Mouse (Mus musculus) heart, postnatal 0 days (tissue): ENCODE data around the gene Nckap5.

Experiments
- CTCF ChIP-seq: IDR thresholded peaks from 2 replicates; pipeline ENCODE4 v1.5.1; 2016; ENCODE audit warnings: antibody characterized with exemption, control low read depth, low read depth
- EP300 ChIP-seq: IDR thresholded peaks from 2 replicates; pipeline ENCODE4 v1.6.1; 2016; ENCODE audit warnings: antibody characterized with exemption, low read depth

GRCm38 (mm10) chr1:126011661-126012091 is 818.9 kb downstream of the Nckap5 start:
- TF ChIP-seq CTCF = no peak
- TF ChIP-seq EP300 = no peak
